Mouse (Mus musculus): ENCODE measurements at regions not wholly inside any gene's neighbourhood (a gene's known extent, or its start where the extent isn't known, plus 50 kb on each side); places are given as distances from the start of the nearest gene placed in this dataset.

DNA sequence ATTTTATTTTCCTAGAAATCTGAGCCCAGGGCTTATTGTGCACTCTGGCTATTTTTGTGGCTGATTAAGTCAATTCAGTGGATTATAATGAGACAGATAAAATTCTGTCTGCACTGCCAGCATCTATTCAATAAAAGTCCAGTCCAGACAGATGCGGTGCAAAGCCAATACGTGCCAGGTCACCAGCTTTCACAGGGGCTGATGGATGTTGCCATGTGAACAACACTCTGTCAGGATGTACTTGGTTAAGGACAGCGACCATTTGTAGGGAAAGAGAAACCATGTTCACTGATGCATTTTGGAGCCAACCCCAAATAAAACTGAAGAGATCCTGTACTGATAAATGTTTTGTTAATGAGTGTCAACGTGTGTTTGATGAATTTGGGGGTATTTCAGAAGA lies 285.0 kb upstream of the Gnpda2 start:
- DNase-seq (ENCODE audit: low read depth, low spot score), result no peak

- peak; percentile 4 for DNase-seq (ENCODE audit: low read depth, low spot score)
Observed at GRCm38 (mm10) chr5:69863027-69863426, 270.9 kb upstream of the Gnpda2 start.

DNA sequence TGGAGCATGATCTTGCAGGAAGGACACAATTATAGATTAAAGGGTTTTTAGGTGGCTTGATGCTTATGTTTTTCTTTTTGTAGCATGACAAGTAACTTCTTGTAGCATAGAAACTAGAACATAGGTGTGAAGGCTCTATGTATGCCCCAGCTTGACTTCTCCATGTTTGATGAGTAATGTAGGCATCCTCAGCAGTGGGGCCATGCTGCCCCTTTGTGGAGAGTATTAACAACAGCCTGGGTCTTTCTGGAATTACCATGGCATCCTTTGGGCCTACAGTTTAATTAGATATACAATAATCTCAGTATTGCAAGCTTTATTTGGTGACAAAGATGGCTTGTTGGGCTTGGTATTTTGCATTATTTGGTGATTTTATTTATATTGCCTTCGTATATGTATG lies 252.7 kb upstream of the Gnpda2 start:
- DNase-seq (ENCODE audit: low read depth, low spot score), result no peak

DNA sequence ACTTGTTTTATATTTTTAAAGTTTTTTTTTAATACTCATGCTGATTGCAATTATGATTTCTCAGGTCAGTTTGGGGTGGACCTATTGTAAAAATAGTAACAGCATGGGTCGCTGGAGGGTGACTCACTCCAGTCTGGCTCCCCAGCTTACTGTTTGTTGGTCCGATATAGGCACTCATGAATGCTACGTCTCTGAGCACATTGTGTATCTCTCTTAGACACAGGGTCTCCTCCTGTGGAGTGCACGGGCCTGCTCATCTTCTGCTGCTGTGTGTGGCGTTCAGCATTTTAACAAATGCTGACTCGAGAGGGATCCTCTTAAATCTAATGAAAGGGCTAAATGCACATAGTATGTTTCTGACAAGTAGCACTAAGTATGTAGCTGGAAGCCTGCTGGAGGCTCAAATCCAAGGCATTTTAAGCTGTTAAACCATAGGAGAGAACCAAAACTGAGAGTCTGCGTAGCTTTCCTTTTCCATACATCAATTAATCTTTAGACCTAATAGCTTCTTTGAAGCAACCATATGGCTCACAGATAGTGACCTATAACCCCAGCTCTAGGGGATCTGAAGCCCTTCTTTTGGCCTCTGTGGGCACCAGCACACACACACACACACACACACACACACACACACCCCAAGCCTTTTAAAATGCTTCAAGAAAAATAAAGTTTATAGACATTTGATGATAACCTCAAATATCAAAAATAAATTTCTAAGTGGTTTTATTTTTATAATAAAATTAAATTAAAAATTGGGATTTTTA lies 246.0 kb upstream of the Gnpda2 start:
- DNase-seq (ENCODE audit: low read depth, low spot score), result no peak

DNA sequence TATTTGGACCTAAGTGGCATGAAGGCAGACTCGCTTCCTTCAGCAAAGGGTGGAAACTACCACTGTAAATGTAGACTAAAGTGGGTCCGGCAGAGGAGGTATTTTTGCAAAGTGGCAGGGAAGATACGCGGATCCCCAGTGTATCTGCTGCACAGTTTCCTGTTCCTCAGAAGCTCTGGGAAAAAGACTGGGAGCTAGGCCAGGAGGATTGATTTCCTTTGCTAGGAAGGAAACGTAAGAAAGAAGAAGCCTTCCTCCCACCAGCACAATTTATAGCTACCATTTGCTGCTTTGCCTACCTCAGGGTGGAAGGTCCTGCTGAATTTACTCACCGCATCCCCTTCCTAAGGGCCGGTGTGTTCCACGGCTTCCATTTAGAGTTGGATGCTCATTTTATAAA lies 244.2 kb upstream of the Gnpda2 start:
- no peak for DNase-seq (ENCODE audit: low read depth, low spot score)

GRCm38 (mm10) chr5:69835162-69835561 lies 243.0 kb upstream of the Gnpda2 start:
- no peak for DNase-seq (ENCODE audit: low read depth, low spot score)

GRCm38 (mm10) chr5:69817778-69818177 lies 225.6 kb upstream of the Gnpda2 start:
- no peak for DNase-seq (ENCODE audit: low read depth, low spot score)

- DNase-seq (ENCODE audit: low read depth, low spot score), result no peak
Observed at GRCm38 (mm10) chr5:69817035-69817434, 224.9 kb upstream of the Gnpda2 start.

DNA sequence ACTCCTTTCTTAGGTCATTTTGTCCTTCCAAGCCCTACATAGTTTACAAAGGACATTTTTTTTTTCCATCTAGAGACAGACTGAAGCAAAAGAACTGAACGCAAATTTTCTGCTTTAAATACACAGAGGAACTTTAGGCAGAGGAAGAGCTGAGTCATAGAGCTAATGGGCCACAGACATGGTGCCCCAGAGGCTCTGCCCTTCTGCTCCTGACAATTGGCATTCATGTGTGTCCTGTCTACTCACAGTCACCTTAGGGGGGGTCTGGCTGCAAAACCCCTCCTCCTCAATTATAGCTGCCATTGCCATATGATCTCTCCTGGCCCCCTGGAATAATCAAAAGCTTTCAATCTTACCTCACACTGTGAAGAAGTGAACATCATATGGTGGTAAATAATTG lies 223.2 kb upstream of the Gnpda2 start:
- DNase-seq (ENCODE audit: low read depth, low spot score), result no peak

DNA sequence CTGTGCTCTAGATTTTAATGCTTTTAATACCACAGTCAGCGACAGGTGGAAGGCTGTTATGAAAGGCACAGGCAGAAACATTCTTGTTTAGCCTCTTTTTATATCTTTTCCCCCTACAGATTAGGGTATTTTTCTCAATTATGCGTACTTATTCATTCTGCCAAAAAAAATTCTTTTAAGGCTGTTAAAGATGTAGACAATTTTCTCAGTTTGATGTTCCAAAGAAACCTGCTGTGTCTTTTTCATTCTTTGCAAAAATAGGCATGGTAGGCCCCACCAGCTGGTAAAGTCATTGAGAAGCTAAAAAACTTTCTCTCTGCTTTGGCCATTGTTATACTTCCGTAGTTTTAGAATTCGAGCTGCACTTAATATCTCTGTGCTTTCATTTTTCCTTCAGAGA lies 210.5 kb upstream of the Gnpda2 start:
- DNase-seq (ENCODE audit: low read depth, low spot score), result peak; percentile 52

DNA sequence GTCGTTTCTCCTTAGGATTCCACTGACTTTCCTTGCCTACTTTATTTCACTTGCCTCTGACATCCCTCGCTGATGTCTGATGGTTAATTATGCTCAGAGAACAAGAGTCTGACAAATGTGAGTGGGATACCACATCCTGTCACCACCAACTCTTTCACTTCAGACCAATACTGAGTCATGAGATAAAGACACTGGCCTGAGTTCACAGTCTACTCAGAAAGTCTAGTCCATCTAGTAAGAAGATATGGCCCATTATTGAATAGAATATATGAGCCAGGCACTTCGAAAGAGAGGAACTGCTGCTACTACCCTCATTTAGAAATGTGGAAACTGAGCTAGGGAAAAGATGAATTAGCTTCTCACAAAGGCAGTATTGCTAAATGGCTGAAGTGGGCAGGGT lies 210.0 kb upstream of the Gnpda2 start:
- no peak for DNase-seq (ENCODE audit: low read depth, low spot score)

GRCm38 (mm10) chr5:69795316-69795715 lies 203.2 kb upstream of the Gnpda2 start:
- no peak for DNase-seq (ENCODE audit: low read depth, low spot score)

DNA sequence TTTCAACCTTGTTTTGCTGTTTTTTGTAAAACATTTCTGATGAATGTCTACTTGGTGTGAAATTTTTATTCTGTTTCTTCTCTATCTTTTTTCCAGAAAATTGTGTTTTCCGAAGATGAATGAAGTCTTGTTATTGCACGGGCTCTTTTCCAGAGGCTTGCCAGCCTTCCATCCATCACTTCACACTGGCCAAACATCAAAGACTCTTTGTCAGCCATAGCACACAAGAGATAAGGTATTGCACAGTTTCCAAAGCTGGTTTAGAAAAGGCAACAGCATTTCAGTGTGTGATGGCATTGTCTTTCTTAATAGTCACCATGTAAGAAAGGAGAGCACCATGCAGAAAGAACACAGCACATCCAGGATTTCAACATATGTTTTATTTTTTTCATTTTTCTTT lies 202.5 kb upstream of the Gnpda2 start:
- no peak for DNase-seq (ENCODE audit: low read depth, low spot score)

DNA sequence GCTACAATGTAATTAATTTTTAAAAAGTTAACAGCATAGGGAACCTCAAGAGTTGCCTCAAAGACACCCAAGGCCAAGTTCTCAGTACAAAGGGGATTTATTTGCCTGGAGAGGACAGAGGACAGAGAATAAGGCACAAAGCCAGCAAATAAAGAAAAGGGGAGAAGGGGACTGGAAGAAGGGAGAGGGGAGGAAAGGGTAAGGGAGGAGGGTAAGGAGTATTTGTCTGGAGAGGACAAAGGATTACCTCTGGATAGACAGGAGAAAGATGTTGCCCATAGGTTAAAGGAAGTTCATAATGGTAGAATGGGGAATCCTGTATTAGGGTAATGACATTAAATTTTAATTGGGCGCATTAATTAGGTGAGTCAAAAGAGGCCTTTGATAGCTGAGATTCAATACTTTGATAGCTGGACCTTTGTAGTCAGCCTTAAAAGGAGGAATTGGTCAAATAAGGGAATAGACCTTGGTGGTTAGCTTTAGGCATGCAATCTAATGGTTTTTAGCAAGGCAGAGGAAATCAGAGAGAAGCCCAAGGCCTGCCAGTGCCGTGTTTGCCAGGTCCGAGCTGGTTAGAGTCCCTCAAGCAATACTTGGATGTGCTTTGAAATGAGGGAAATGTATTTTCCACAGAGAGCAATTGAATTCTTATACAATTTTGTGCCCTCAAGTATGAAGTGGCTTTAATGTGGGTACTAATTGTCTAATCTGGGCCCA lies 164.8 kb upstream of the Gnpda2 start:
- no peak for DNase-seq (ENCODE audit: low read depth, low spot score)

- peak; percentile 17 for DNase-seq (ENCODE audit: low read depth, low spot score)
Observed at GRCm38 (mm10) chr5:69756360-69756759, 164.2 kb upstream of the Gnpda2 start.

GRCm38 (mm10) chr5:69740511-69740910 lies 148.4 kb upstream of the Gnpda2 start:
- no peak for DNase-seq (ENCODE audit: low read depth, low spot score)

- DNase-seq (ENCODE audit: low read depth, low spot score), result no peak
Observed at GRCm38 (mm10) chr5:69721351-69722006, 129.3 kb upstream of the Gnpda2 start.

- DNase-seq (ENCODE audit: low read depth, low spot score), result no peak
Observed at GRCm38 (mm10) chr5:69716087-69716486, 123.9 kb upstream of the Gnpda2 start.

GRCm38 (mm10) chr5:69707099-69707498 lies 115.0 kb upstream of the Gnpda2 start:
- DNase-seq (ENCODE audit: low read depth, low spot score), result no peak

DNA sequence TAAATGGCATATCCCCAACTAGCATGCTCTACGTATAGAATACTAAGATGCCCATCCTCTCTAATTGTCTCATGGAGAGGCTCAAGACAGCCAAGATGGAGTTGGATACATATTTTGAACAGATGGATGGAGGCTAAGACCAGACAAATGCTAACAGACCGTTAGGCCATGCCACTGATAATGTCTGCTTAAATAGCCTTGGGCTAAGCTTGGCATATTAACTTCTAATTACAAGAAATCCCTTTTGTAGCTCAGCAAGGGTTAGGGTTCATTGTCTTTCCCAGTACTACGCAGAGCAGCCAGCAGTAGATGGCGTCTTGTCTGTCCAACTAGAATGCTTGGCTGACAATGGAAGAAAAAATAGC lies 113.0 kb upstream of the Gnpda2 start:
- DNase-seq (ENCODE audit: low read depth, low spot score), result no peak

DNA sequence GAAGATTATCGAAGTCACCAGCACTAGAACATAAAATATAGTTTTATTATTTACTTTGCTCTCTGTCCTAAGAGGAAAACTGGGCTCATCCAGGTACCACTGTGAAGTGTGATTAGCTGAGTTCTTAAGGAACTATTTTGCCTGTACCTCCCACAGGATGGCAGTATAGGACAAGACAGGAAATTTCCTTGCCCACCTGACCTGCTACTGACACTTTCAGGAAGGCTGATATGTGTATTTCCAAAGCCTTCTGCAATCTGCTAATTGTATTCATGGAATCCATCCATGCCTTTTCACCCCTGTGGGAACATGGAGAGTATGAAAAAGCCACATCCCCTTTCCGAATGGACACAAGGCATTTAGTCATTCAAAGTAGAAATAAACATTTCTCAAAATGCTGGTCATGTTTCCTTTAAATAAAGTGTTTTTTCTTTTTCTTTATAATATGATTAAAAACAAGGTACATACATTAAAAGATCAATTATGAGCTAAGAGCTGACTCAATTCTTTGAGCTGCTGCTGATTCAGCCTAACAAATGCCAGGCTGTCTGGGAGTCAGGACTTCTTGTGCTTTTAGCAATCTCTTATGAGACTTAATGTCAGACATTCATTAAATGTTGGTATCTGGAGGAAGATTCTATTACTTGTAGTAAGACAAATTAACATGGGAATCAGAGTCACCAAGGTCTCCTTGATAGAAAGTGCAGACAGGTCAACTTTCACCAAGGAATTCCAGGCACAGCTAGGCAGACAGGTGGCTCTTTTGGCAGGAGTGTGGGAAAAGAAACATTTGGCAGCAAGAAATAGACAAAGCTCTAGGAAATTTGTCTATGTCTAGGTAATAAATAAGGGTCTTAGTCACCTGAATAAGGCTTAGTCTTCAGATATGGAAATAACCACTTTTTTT lies 112.4 kb upstream of the Gnpda2 start:
- peak; percentile 54 for DNase-seq (ENCODE audit: low read depth, low spot score)

GRCm38 (mm10) chr5:69678770-69679169 lies 86.6 kb upstream of the Gnpda2 start:
- no peak for DNase-seq (ENCODE audit: low read depth, low spot score)

All from telencephalon, adult 2 months (tissue).